ENCODE assay signal across 8 mouse cellular contexts in the genomic region with DNA sequence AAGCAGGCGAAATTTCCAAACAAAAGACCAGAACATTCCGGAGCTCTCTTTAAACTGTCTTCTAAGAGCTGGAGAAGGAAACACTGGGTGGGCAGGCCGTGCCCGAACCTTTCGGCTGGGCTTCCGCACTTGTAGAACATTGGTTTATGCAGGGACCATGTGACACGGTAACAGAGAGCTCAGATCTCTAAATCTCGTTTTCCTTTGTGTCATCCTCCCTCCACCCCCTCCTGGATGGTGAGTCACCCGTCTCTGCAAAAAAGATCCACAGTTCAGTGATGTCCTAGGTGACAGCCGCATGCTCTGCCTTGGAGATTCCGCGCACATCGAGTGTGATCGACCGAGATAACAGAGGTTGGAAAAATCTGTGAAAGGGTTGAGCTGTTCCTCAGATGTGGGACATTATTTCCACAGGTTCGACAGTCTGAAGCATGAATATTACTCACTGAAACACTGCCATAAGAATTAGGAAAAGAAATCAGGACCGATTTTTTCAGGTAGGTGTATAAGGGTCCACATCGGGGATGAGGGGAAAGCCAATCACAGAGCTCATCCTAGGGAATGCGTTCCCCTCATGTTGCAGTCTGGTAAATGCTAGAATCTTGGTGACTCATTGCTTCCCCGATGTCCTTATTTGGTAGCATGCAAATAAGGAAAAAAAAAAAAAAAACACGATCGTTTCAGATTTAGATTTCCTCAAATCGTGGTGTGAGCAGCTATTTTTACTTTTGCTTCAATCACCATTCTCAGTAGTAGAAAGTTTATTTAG.
DNase-seq lines count a peak whose midpoint lies in the region; ATAC-seq and TF ChIP-seq lines count a peak whose summit lies in the region.

No protein-coding gene starts in this region.

- WGBS in hindbrain, embryonic 14.5 days = 77% methylated on average over 23 of the region's 23 CpGs
- WGBS in hindbrain, embryonic 10.5 days = 80% methylated on average over 23 of the region's 23 CpGs
- 45% methylated on average over 23 of the region's 23 CpGs for WGBS in intestine, postnatal 0 days
- WGBS in neural tube, embryonic 15.5 days = 68% methylated on average over 23 of the region's 23 CpGs

- H3K9ac ChIP-seq in hindbrain, embryonic 14.5 days = no peak overlapping the region
- H3K9ac ChIP-seq in intestine, postnatal 0 days (ENCODE audit: low read depth, low read length) = no peak overlapping the region
- no peak overlapping the region for H3K9ac ChIP-seq in neural tube, embryonic 15.5 days (replicated peaks)

- H3K4me1 ChIP-seq in hindbrain, embryonic 14.5 days (replicated peaks; ENCODE audit: control insufficient read depth, insufficient read depth, low read length) = peaks cover 11% of the 10 kb centered on the region; the same call in 1 of the 2 replicates
- H3K4me1 ChIP-seq in hindbrain, embryonic 10.5 days (replicated peaks) = peaks cover 30% of the 10 kb centered on the region
- H3K4me1 ChIP-seq in intestine, postnatal 0 days (replicated peaks; ENCODE audit: control insufficient read depth, insufficient read depth, low read length) = peaks cover 6% of the 10 kb centered on the region
- peaks cover 19% of the 10 kb centered on the region for H3K4me1 ChIP-seq in neural tube, embryonic 15.5 days

- H3K4me3 ChIP-seq in hindbrain, embryonic 14.5 days (replicated peaks; ENCODE audit: low read length) = no peak overlapping the region
- H3K4me3 ChIP-seq in hindbrain, embryonic 10.5 days = no peak overlapping the region
- H3K4me3 ChIP-seq in intestine, postnatal 0 days (ENCODE audit: low read depth, low read length) = peak overlapping the region; percentile 14
- H3K4me3 ChIP-seq in neural tube, embryonic 15.5 days (replicated peaks) = no peak overlapping the region

- H3K36me3 ChIP-seq in hindbrain, embryonic 14.5 days (replicated peaks; ENCODE audit: control insufficient read depth, insufficient read depth) = no peaks in the 10 kb centered on the region
- H3K36me3 ChIP-seq in hindbrain, embryonic 10.5 days = no peaks in the 10 kb centered on the region
- no peaks in the 10 kb centered on the region for H3K36me3 ChIP-seq in intestine, postnatal 0 days (ENCODE audit: control insufficient read depth, insufficient read depth)
- no peaks in the 10 kb centered on the region for H3K36me3 ChIP-seq in neural tube, embryonic 15.5 days

- no peak overlapping the region for H3K4me2 ChIP-seq in hindbrain, embryonic 14.5 days (replicated peaks)
- peak overlapping the region; percentile 55 for H3K4me2 ChIP-seq in intestine, postnatal 0 days (replicated peaks; ENCODE audit: low read depth)
- no peak overlapping the region for H3K4me2 ChIP-seq in neural tube, embryonic 15.5 days

- no peak for TF ChIP-seq CTCF in intestine, postnatal 0 days (IDR thresholded peaks at IDR 0.05; ENCODE audit: low read depth)

- ATAC-seq in hindbrain, embryonic 14.5 days (ENCODE audit: low FRiP score) = no peak
- ATAC-seq in intestine, postnatal 0 days = no peak; the same call in 1 of the 2 replicates
- no peak for ATAC-seq in neural tube, embryonic 15.5 days (ENCODE audit: low FRiP score)

- H3K9me3 ChIP-seq in hindbrain, embryonic 14.5 days (ENCODE audit: control insufficient read depth, low read length) = no peaks in the 10 kb centered on the region
- H3K9me3 ChIP-seq in hindbrain, embryonic 10.5 days = no peaks in the 10 kb centered on the region
- H3K9me3 ChIP-seq in intestine, postnatal 0 days (ENCODE audit: control insufficient read depth) = no peaks in the 10 kb centered on the region
- H3K9me3 ChIP-seq in neural tube, embryonic 15.5 days (replicated peaks) = no peaks in the 10 kb centered on the region

- H3K27ac ChIP-seq in hindbrain, embryonic 14.5 days = peak overlapping the region; percentile 95
- H3K27ac ChIP-seq in hindbrain, embryonic 10.5 days = no peak overlapping the region
- peak overlapping the region; percentile 15; the same call in 1 of the 2 replicates for H3K27ac ChIP-seq in intestine, postnatal 0 days (ENCODE audit: low read depth, low read length)
- peak overlapping the region; percentile 91; the same call in 1 of the 2 replicates for H3K27ac ChIP-seq in neural tube, embryonic 15.5 days (replicated peaks)

- DNase-seq in hindbrain, embryonic 14.5 days (ENCODE audit: low spot score) = no peak
- DNase-seq in hindbrain, embryonic 10.5 days (ENCODE audit: low spot score) = no peak
- DNase-seq in adrenal gland, postnatal 14 days = peak; percentile 88
- peak; percentile 13 for DNase-seq in gastrocnemius, postnatal 10 days
- DNase-seq in left cerebral cortex, postnatal 4 days = peak; percentile 8
- DNase-seq in retina, postnatal 1 day = no peak

- no peaks in the 10 kb centered on the region for H3K27me3 ChIP-seq in hindbrain, embryonic 14.5 days (ENCODE audit: control insufficient read depth, insufficient read depth, low read length)
- peaks cover 18% of the 10 kb centered on the region for H3K27me3 ChIP-seq in hindbrain, embryonic 10.5 days (ENCODE audit: insufficient read depth, poor library complexity, severe bottlenecking)
- H3K27me3 ChIP-seq in intestine, postnatal 0 days (replicated peaks; ENCODE audit: control insufficient read depth, insufficient read depth, low read length) = no peaks in the 10 kb centered on the region
- no peaks in the 10 kb centered on the region for H3K27me3 ChIP-seq in neural tube, embryonic 15.5 days (replicated peaks)

- intact Hi-C loops in left cerebral cortex, postnatal 4 days (cut with DNase I) = loop anchor here (10.0 kb wide), 1 partner anchor 153 kb away; no protein-coding TSS in a partner anchor

Comparison
In these comparisons a context has a peak if more than half of its experiments do, and no peak if none do; other contexts are left out.
1. DNase-seq: peak in adrenal gland, postnatal 14 days (single experiment), gastrocnemius, postnatal 10 days (single experiment) and left cerebral cortex, postnatal 4 days (single experiment); none in hindbrain, embryonic 14.5 days (single experiment), hindbrain, embryonic 10.5 days (single experiment) and retina, postnatal 1 day (single experiment).